Mouse (Mus musculus) limb, embryonic 10.5 days (tissue): ENCODE results near the gene Mfap1a. TPM values are rescaled to one million over a fixed set of nuclear protein-coding genes. Genes with fewer than 3 reads are reported as not detected.
"Not testable (repeated sequence)": the region's sequence is repeated elsewhere in the genome, so short reads cannot be mapped to it uniquely, and the experiment has no call there.

Source experiments
- DNase-seq: peaks from one replicate; pipeline ENCODE4 v3.0.0-alpha.2; 2017; ENCODE audit warnings: low spot score
- H3K27ac ChIP-seq: fragments of 300-500 bp; sonication (generic); 2 replicates; pipeline ENCODE4 v1.5.1; 2016; ENCODE audit warnings: mild to moderate bottlenecking
- H3K27me3 ChIP-seq: fragments of 300-500 bp; sonication (generic); 2 replicates; pipeline ENCODE4 v1.6.1; 2016; ENCODE audit warnings: low read depth, mild to moderate bottlenecking; ENCODE audit not compliant: poor library complexity, severe bottlenecking
- H3K36me3 ChIP-seq: fragments of 300-500 bp; sonication (generic); 2 replicates; pipeline ENCODE4 v1.6.1; 2016; ENCODE audit warnings: mild to moderate bottlenecking, moderate library complexity
- H3K4me1 ChIP-seq: fragments of 300-500 bp; sonication (generic); 2 replicates; pipeline ENCODE4 v1.6.1; 2016
- H3K4me3 ChIP-seq: fragments of 300-500 bp; sonication (generic); 2 replicates; pipeline ENCODE4 v1.5.1; 2016; ENCODE audit warnings: mild to moderate bottlenecking, moderate library complexity
- H3K9me3 ChIP-seq: fragments of 300-500 bp; sonication (generic); replicated peaks from 2 replicates; pipeline ENCODE4 v1.6.1; 2016; ENCODE audit warnings: mild to moderate bottlenecking
- WGBS: fragments of 180-500 bp; shearing (Covaris S2); methylation state at CpG from one replicate; pipeline ENCODE4 v1.1.7; 2016; 5-methylcytosine and 5-hydroxymethylcytosine counted together
- polyA plus RNA-seq: library from polyadenylated mRNA; unstranded; fragments of >200 nt; fragmentation: Nextera tagmentation; extraction: Ambion mirVana; gene quantifications from 2 replicates; pipeline ENCODE4 v1.2.1, GENCODE M21; 2016

The Mfap1a gene
- 24.3 and 29.7 TPM in 2 replicates for polyA plus RNA-seq

DNA sequence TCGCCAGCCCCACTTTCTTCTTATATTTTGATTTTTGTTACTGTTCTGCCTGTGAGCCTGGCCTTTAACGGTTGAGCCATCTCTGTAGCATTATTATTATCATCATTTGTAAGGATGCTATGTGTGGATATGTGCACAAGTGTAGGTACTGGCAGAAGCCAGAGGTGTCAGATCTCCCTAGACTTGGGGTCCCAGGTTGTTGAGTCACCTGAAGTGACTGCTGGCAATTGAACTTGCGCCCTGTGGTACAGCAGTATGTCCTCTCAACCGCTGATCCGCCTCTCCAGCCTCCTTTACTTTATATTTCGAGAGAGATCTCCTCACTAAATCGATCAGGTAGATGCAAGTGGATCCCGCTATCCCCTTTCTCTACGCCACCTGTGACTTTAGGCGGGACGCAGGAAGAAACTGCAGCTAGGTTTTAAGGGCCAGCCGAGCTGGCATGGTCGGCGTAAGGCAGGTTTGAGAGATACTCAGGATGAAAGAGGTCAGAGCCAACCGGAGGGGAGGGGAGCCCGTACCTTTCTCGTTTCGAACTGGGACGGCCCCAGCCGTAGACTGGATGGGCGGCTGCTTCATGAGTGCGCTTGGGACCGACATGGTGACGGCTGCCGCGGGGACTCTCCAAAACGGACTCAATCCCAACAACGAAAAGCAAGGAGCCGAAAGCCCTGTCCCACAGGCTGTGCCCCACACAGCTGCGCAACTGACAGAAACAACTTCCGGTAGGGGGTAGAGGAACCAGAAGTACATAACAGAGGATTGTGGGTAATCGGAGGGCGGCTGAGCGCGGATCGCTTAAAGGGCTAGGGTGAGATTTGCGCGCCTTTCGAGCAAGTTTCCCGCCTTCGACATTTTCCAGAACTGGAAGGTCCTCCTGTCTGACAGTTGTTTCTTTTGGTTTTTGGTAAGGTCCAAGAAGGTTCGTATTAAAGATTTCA lies at the start of gene Mfap1a, which contains the start of gene Wdr76:
Gene Mfap1a, minus strand, starts transcription at position 724 of the 941 bp plus-strand sequence.
Gene Wdr76, plus strand, starts transcription at position 782 of the 941 bp plus-strand sequence.
- not testable (repeated sequence) for H3K27me3 ChIP-seq, H3K9me3 ChIP-seq
- WGBS: 5% methylated on average over 42 of the region's 42 CpGs
- peak within 1 kb of the TSS; percentile 61 for H3K4me3 ChIP-seq
- peak; percentile 89 for DNase-seq
- peaks cover 18% of the 10 kb centered on the region for H3K4me1 ChIP-seq
- peaks cover 40% of the 10 kb centered on the region for H3K36me3 ChIP-seq
- H3K27ac ChIP-seq: peak within 1 kb of the TSS; percentile 76

DNA sequence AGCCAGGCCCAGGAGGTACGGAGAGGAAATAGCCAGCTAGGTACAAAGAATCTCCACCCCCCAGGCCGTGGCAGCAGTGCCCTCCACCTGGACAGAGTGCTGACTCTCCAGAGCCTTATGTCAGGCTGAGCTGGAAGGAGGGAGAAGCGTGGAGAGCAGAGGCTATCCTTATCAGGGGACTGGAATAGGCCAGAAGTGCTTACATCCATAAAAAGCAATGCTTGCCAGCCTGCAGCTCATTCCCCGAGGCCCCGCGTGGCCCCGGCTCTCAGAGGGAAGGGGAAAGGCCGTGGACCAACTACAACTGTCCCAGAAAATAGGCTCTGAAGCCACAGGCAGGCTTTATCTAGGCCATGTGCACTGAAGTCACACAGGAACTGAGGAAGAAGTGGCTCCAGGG lies 44.8 kb upstream of the Mfap1a start:
- Histone ChIP-seq H3K4me3 (no peak overlapping the region), H3K36me3 (peaks cover 20% of the 10 kb centered on the region), H3K27ac (no peak overlapping the region)

DNA sequence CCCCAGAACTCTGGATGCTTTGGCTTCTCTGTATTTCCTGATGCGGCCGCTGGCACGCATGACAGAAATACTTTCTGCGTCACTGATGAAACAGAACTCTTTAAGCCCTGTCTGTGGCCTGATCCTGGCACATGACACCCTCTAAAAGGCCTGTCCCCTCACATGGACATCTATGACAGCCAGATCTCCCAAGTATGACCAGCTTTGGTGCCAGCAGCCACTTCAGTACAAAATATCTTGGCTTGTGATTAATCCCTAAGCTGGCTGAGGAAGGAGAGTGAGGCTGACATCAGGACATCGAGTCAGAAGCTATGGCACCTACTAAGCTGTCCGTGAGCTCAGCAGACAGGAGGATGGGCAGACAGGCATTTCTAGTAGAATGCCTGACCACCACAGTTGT lies 43.2 kb upstream of the Mfap1a start:
- no peaks in the 10 kb centered on the region for H3K27me3 ChIP-seq
- no peak for DNase-seq
- H3K36me3 ChIP-seq: peaks cover 36% of the 10 kb centered on the region
- no peaks in the 10 kb centered on the region for H3K9me3 ChIP-seq
- no peak overlapping the region for H3K27ac ChIP-seq
- H3K4me1 ChIP-seq: peaks cover 13% of the 10 kb centered on the region
- no peak overlapping the region for H3K4me3 ChIP-seq
- WGBS: 96% methylated on average over 6 of the region's 6 CpGs

More for the DNA sequence above, 44.8 kb upstream of the Mfap1a start:
- no peaks in the 10 kb centered on the region for H3K9me3 ChIP-seq
- WGBS: 87% methylated on average over 8 of the region's 8 CpGs
- H3K4me1 ChIP-seq: peaks cover 18% of the 10 kb centered on the region
- no peak for DNase-seq
- no peaks in the 10 kb centered on the region for H3K27me3 ChIP-seq

DNA sequence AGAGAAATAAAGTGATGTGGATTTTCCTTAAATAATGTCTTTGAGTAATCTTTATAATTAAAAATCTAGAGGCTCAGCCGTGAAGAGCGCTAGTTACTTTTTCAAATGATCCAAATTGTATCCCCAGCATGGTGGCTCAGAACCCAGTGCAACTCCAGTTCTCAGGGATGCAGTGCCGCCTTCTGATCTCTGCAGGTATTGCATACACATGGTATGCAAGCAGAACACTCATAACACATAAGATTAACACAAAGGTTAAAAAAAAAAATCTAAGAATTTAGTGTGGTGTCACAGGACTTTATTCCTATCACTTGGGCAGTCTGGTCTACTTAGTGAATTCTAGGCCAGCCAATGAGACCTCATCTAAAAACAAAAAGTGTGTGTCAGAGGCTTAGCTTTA lies 38.4 kb upstream of the Mfap1a start:
- H3K27me3 ChIP-seq: no peaks in the 10 kb centered on the region
- DNase-seq: no peak
- WGBS: 88% methylated on average over 3 of the region's 3 CpGs
- H3K36me3 ChIP-seq: peaks cover 81% of the 10 kb centered on the region
- H3K27ac ChIP-seq: no peak overlapping the region
- H3K4me3 ChIP-seq: no peak overlapping the region
- no peaks in the 10 kb centered on the region for H3K4me1 ChIP-seq
- no peaks in the 10 kb centered on the region for H3K9me3 ChIP-seq

DNA sequence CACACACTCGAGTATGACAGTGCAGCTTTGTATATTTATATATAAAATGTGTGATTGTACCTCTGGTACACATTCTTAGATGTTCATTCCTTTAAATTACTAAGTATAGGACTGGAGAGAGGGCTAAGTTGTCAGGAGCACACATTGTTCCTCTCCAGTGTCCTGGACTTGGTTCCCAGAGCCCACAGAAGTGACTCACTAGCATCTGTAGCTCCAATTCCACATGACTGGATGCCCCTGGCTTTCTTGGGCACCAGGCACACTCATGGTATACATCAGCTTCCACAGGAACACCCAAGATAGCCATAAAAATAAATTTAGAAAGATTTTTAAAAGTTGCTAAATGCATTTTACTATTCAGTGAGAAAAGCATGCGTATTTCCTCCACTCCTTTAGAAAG lies 18.6 kb upstream of the Mfap1a start:
- Histone ChIP-seq H3K27me3 (no peaks in the 10 kb centered on the region), H3K27ac (no peak overlapping the region), H3K4me3 (no peak overlapping the region), H3K4me1 (no peaks in the 10 kb centered on the region), H3K36me3 (peaks cover 85% of the 10 kb centered on the region), H3K9me3 (no peaks in the 10 kb centered on the region)
- 91% methylated on average over 2 of the region's 2 CpGs for WGBS
- no peak for DNase-seq

DNA sequence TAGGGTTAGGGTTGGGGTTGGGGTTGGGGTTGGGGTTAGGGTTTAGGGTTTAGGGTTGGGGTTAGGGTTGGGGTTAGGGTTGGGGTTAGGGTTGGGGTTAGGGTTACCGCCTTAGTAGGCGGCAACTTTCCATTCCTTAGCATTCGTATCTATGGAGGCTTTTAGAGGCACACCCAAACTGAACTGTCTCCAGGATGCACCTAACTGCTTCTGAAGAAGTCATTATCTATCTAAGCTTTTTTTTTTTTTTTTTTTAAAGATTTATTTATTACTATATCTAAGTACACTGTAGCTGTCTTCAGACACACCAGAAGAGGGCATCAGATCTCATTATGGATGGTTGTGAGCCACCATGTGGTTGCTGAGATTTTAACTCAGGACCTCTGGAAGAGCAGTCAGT lies 16.4 kb upstream of the Mfap1a start:
- not testable (repeated sequence) for H3K27ac ChIP-seq, H3K4me3 ChIP-seq, H3K4me1 ChIP-seq, H3K9me3 ChIP-seq, DNase-seq, H3K27me3 ChIP-seq
- H3K36me3 ChIP-seq: peaks cover 85% of the 10 kb centered on the region
- 99% methylated on average over 3 of the region's 3 CpGs for WGBS

DNA sequence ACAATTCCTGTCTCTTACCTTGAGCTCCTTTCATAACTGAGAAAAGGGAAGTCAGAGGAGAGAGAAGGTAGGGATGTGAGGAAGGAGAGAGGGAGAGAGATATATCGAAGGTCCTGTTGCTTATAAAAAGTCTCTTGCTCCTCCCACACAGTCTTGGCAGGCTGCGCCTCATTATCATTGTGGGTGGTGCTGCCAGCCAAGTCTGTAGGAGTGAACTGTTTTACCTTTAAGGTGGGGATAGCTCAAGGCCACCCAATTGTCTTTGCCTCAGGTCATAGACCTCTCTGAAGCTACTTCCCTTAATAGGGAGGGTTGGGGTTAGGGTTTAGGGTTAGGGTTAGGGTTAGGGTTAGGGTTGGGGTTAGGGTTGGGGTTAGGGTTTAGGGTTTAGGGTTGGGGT lies 15.5 kb upstream of the Mfap1a start:
- no peaks in the 10 kb centered on the region for H3K4me1 ChIP-seq
- no peaks in the 10 kb centered on the region for H3K27me3 ChIP-seq
- H3K4me3 ChIP-seq: no peak overlapping the region
- no peak for DNase-seq
- no peak overlapping the region for H3K27ac ChIP-seq
- H3K9me3 ChIP-seq: no peaks in the 10 kb centered on the region
- peaks cover 90% of the 10 kb centered on the region for H3K36me3 ChIP-seq
- WGBS: 95% methylated on average over 2 of the region's 2 CpGs

DNA sequence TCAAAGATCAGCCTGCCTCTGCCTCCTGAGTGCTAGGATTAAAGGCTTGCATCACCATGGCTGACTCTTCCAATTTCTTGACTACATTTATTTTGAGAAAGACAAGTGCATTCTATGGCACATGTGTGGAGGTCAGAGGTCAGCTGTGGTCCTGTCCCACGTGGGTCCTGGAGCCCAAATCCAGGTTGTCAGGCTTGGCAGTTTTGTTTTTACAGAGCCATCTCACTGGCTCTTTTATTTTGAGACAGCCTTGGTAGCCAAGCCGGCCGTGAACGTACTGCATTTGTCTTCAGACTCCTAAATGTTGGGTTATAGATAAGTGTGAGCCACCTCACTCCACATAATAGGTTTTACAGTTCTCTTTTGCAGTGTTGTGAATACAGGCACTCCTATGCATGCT lies 12.2 kb upstream of the Mfap1a start:
- H3K4me3 ChIP-seq, H3K9me3 ChIP-seq, DNase-seq, H3K27me3 ChIP-seq, H3K27ac ChIP-seq, H3K4me1 ChIP-seq: not testable (repeated sequence)
- WGBS: 91% methylated on average over 4 of the region's 4 CpGs
- H3K36me3 ChIP-seq: peaks cover 87% of the 10 kb centered on the region

DNA sequence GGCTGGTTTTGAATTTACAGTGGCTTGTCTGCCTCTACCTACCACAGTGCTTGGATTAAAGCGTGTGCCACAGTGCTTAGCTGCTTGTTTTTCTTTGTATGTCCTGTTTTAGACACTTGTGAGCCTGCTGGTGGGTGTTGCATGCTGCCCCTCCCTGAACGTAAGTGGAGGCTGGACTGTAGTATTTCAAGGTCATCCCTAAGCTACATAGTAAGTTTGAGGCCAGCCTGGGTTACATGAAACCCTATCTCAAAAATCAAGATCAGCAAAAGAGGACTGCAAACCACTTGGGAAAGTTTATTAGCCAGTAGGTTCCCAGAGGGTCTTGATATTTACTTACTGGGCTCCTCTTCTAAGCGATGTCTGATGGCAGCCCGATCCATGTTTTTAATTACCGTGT lies 11.6 kb upstream of the Mfap1a start:
- H3K27me3 ChIP-seq: no peaks in the 10 kb centered on the region
- WGBS: 95% methylated on average over 5 of the region's 5 CpGs
- H3K4me1 ChIP-seq: no peaks in the 10 kb centered on the region
- H3K9me3 ChIP-seq: no peaks in the 10 kb centered on the region
- H3K4me3 ChIP-seq: no peak overlapping the region
- no peak for DNase-seq
- H3K27ac ChIP-seq: no peak overlapping the region
- peaks cover 87% of the 10 kb centered on the region for H3K36me3 ChIP-seq

DNA sequence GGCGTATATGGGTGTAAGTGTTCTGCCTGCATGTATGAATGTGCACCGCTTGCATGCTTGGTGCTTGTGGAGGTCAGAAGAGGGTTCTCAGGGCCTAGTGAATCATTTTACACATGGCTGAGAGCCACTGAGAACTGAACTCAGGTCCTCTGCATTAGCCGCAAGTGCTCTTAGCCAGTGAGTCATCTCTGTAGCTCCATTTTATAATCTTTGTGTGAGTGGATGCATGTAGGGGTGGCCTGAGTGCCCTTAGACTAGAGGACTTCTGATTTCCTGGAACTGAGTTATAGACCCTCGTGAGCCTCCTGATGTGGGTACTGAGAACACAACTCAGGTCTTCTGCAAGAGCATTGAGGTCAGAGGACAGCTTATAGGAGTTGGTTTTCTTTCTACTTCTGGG lies 7.7 kb upstream of the Mfap1a start:
- 91% methylated on average over 4 of the region's 4 CpGs for WGBS

DNA sequence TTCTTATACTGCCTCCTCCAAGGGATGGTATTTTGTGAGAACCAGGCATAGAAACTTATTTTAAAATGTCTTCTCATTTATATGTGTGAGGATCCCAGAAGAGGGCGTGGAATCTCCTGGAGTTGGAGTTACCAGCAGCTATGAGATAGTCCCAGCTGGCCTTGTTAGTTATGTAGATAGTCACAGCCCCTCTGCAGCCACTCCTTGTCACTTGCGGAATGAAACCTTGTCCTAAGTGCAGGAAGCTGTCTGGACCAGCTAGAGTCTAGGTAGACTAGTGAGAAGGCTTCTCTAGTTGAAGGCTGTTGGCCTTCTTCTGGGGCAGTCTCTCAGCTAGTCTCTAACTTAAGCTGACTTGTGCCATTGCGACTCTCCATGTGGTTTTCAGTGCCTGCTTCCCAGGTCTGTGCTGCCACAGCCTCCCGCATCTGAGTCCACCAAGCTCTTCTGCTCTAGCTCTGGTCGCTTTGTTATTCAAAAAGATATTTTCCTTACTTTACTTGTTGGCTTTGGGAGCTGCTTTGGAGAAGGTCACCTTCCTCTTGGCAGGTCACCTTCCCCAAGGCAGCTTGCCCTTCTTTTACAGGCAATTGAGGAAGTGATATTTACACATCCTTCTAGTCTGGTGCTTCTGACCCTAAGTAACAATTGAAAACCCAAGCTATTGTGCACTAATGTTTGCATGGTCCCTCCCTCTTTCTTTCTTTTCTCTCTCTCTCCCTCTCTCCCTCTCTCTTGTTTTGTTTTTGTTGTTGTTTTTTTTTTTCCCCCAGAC lies 6.7 kb upstream of the Mfap1a start:
- H3K27me3 ChIP-seq, H3K9me3 ChIP-seq, H3K4me3 ChIP-seq, H3K27ac ChIP-seq, DNase-seq, H3K4me1 ChIP-seq: not testable (repeated sequence)
- 97% methylated on average over 5 of the region's 5 CpGs for WGBS
- peaks cover 87% of the 10 kb centered on the region for H3K36me3 ChIP-seq

More for the DNA sequence above, 7.7 kb upstream of the Mfap1a start:
- no peak overlapping the region for H3K4me3 ChIP-seq
- no peaks in the 10 kb centered on the region for H3K9me3 ChIP-seq
- H3K27me3 ChIP-seq: no peaks in the 10 kb centered on the region
- peaks cover 88% of the 10 kb centered on the region for H3K36me3 ChIP-seq
- DNase-seq: no peak
- H3K4me1 ChIP-seq: peaks cover 6% of the 10 kb centered on the region; the same call in 1 of the 2 replicates
- no peak overlapping the region for H3K27ac ChIP-seq

DNA sequence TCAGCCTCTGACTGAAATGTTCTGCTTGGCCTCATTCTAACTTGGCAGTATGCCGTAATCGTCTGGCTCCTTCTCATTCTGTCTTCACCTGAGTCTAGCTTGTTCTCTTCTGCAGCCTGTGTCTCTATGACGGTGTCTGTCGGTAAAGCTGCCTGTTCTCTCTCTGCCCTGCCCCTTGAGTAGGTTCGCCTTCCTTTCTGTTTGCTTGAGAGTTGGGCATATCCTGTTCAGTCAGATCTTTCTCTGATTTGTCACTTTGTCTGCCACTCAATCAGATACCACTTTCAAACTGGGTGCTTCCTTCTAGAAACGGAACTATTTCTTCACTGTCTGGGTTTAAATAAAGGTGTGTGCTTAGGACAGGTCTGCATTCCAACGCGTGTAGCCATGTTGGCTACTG lies 4.9 kb upstream of the Mfap1a start:
- Histone ChIP-seq H3K4me1 (peaks cover 18% of the 10 kb centered on the region), H3K4me3 (no peak overlapping the region), H3K27me3 (no peaks in the 10 kb centered on the region), H3K9me3 (no peaks in the 10 kb centered on the region), H3K27ac (no peak overlapping the region), H3K36me3 (peaks cover 71% of the 10 kb centered on the region)
- WGBS: 95% methylated on average over 8 of the region's 8 CpGs
- DNase-seq: no peak

DNA sequence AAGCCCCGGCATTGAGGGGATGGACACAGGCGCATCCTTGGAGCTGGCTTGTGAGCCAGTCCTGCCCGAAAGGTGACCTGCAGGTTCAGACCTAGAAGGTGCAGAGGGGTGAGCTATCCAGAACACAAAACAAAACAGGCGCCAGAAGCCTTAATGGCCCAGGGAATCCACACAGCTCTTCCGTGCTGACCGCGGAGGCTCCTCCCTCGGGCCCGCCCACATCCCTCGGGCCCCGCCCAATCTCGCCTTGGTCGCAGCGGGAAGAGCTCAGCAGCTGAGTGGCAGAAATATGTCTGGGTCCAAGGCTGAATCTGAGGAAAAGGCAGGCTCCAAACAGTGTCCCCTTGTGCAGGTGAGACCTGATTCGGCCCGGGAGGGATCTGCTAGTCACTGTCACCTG lies 3.1 kb upstream of the Mfap1a start:
- Histone ChIP-seq H3K4me1 (peaks cover 18% of the 10 kb centered on the region), H3K9me3 (no peaks in the 10 kb centered on the region), H3K27me3 (no peaks in the 10 kb centered on the region), H3K4me3 (peak overlapping the region; percentile 38), H3K27ac (no peak overlapping the region), H3K36me3 (peaks cover 58% of the 10 kb centered on the region)
- 16% methylated on average over 16 of the region's 16 CpGs for WGBS
- DNase-seq: peak; percentile 62
